Mouse (Mus musculus): ENCODE results near the gene Tor1aip2.
"Not testable (repeated sequence)": the region's sequence is repeated elsewhere in the genome, so short reads cannot be mapped to it uniquely, and the experiment has no call there.

The Tor1aip2 gene

GRCm38 (mm10) chr1:156035269-156035929, at the start of gene Tor1aip2:
Gene Tor1aip2, plus strand, starts transcription at chr1:156035403.
- peak; percentile 61 for DNase-seq (ENCODE audit: low read depth, low spot score)

GRCm38 (mm10) chr1:155987625-155988024, 47.6 kb upstream of the Tor1aip2 start:
- no peak for DNase-seq (ENCODE audit: low read depth, low spot score)

DNA sequence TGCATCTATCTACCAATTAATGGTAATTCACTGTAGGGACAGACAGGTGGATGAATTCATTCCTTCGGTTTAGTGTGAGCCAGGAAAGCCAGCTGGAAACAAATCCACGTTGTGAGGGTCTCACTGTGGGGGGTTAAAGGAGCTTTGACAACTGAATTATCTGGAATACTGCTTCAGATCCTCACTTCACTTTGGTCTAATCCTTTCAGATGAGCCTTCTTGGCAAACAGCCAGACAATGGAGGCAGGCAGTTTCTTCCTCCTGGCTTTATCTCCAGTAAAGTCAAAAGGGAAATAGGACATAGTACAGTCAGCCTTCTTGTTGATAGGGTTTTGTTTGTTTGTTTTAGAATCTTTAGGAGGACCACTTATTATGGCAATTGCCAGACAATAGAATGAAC, 45.8 kb upstream of the Tor1aip2 start:
- peak; percentile 58 for DNase-seq (ENCODE audit: low read depth, low spot score)

GRCm38 (mm10) chr1:155990391-155990790, 44.8 kb upstream of the Tor1aip2 start:
- no peak for DNase-seq (ENCODE audit: low read depth, low spot score)

DNA sequence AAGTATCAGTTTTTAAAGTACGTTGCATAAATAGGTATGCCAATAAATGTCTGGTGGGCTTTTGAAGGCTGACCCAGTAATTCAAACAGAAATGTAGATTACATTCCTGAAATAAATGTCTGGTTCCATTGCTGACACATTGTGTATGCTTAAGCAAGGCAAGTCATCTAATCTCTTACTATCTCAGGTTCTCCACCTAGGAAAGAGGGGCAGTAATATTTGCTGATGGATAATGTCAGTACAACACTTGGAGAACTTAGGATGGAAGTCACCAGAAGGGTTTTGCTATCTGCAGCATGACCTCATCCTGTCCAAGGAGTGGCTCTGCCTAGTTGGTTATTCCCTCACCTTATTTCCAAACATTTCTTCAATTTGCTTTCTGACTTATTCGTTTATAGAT, 40.7 kb upstream of the Tor1aip2 start:
- no peak for DNase-seq (ENCODE audit: low read depth, low spot score)

DNA sequence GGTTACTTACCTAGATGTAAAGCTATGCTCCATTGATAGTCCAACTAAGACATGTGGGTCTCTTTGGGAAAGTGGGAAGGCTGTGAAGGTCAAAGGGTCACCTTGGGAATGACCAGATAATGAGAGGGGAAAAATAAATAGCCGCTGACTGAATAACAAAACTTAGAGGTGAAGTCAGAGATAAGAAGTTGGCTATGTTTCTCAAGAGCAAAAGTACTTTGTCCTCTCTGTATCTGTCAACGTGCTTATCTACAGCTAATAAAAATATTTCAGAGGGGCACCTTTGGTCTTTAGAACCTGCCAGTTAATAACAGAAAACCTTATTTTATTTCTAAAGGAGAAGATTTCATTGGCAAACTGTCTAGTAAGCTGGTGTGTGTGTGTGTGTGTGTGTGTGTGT, 39.6 kb upstream of the Tor1aip2 start:
- no peak for DNase-seq (ENCODE audit: low read depth, low spot score)

GRCm38 (mm10) chr1:156002366-156002765, 32.8 kb upstream of the Tor1aip2 start:
- DNase-seq (ENCODE audit: low read depth, low spot score): no peak

DNA sequence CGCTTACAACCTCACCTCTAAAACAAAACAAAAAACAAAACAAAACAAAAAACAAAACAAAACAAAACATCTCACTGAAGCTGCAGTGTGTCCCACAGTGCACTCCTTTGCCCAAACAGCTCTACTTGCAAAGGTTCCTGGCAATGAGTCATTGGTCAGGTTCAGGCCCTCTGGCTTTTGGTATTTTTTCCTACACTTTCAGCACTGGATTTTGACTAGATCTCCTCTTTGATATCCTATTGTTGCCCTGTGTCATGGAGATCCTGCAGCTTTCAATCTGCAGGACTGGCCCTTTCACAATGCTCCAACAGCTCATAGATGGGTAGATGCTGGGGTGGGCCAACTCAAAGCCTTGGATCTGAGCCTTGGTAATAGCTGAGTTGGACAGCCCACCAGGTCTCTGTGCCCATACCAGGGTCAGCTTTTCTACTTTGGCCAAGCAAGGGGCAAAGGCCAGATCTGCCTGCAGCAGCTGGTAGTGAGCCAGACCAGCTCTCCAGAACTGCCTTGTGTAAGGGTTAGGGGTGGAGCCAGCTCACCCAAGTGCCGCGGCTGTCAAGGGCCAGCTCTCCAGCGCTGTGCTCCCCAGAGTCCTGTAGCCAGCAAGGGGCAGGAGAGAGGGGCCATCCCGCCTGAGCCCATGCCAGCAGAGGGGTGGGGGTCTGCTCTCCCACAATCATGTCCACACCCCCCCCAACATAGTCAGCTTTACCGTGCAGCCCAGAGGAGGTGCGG, 31.8 kb upstream of the Tor1aip2 start:
- DNase-seq (ENCODE audit: low read depth, low spot score): no peak

GRCm38 (mm10) chr1:156005906-156006305, 29.3 kb upstream of the Tor1aip2 start:
- DNase-seq (ENCODE audit: low read depth, low spot score): no peak

DNA sequence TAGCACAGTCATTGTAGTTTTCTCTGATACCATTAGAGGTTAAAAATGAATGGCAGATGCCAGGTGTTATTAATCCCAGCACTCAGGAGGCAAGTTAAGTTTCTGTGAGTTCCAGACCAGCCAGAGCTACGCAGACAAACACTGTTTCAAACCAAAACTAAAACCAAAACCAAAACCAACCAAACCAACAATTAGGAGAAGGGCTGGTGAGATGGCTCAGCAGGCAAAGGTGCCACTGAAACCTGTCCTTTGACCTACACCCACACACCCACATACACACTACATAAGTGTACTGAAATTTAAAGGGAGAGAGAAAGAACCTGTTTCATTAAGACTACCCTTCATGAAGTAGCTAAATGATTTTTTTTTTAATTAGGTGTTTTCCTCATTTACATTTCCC, 26.2 kb upstream of the Tor1aip2 start:
- DNase-seq (ENCODE audit: low read depth, low spot score): no peak

GRCm38 (mm10) chr1:156019800-156020199, 15.4 kb upstream of the Tor1aip2 start:
- no peak for DNase-seq (ENCODE audit: low read depth, low spot score)

- DNase-seq (ENCODE audit: low read depth, low spot score): no peak
Observed at GRCm38 (mm10) chr1:156020402-156020801, 14.8 kb upstream of the Tor1aip2 start.

- DNase-seq (ENCODE audit: low read depth, low spot score): no peak
Observed at GRCm38 (mm10) chr1:156024831-156025503, 10.2 kb upstream of the Tor1aip2 start.

DNA sequence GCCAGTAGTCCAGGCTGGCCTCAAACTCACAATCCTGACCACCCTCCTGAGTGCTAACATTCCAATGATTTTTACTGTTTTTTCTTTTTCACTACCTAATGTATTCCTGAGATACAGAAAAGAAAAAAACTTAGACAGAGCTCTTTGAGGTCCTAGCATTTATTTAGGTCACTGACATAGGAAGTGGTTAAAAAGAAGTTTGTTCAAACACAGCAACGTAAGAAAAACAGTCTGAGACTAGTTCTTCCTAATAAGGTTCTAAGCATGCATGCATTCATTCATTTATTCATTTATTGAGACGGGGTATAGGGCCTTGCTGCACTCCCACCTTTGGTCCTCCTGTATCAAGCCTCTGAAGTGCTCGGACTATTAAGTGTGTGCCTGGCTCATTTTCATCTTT, 7.4 kb upstream of the Tor1aip2 start:
- DNase-seq (ENCODE audit: low read depth, low spot score): no peak

DNA sequence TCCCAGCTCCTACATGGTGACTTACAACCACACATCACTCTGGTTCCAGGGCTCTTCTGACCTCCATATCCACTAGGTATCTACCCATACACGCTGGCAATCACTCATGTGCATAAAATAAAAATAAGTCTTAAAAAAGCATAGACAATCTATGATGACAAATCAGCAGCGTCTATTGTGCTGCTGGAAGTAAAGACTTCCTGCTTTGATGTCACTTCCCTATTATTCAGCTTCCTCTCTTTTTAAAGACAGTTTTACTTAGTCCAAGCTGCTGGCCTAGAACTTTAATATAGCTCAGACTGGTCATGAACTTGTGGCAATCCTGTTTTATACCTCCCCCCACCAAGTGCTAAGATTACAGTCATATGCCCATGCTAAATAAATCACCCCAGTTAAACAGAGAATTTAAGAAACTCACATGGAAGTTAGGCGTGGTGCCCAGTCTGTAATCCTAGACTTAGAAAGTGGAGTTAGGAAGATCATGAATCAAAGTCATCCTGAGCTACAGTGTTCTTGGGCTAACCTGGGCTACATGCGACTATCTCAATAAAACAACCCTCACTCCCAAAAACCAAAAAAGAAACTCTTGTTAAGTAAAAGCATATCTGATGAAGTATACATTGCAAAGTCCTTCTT, 6.7 kb upstream of the Tor1aip2 start:
- no peak for DNase-seq (ENCODE audit: low read depth, low spot score)

DNA sequence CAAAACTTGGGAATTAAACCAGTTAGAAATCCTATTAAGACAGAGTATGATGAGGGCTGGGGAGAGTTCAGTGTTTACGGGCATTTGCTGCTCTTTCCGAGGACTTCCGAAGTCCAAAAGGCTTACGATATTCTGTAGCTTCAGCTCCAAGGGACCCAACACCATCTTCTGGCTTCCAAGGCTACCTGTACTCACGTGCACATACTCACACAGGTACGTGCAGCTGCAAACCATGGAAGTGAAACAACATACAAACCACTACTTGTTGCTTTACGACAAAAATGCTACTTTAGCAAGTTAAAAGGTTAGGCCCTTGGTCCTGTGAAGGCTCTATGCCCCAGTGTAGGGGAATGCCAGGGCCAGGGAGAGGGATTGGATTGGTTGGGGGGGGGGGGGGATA, 1.3 kb upstream of the Tor1aip2 start:
- DNase-seq (ENCODE audit: low read depth, low spot score): no peak

DNA sequence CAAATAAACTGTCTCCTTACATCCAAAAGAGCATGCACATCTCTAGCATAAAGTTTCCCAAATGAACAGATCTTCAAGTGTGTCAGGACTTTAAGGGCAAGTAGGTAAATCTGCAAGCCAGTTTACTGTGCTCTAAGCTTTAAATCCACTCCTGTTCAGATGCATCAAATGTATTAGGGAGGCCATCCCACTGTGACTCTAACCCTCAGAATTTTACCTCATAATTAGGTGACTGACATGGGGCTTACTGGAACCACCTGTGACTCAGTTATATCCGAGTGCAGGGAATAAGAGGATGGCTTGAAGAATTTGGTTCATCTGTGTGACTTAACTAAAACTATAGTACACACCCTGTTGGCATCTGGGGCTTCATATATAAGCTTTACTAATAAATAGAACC, 542 bp upstream of the Tor1aip2 start:
- no peak for DNase-seq (ENCODE audit: low read depth, low spot score)

GRCm38 (mm10) chr1:156035930-156036737, 931 bp downstream of the Tor1aip2 start, which contains the start of gene Tor1aip1:
Gene Tor1aip1, minus strand, starts transcription at chr1:156036480.
- peak; percentile 94 for DNase-seq (ENCODE audit: low read depth, low spot score)

GRCm38 (mm10) chr1:156037144-156037583, 2.0 kb downstream of the Tor1aip2 start:
- no peak for DNase-seq (ENCODE audit: low read depth, low spot score)

GRCm38 (mm10) chr1:156039989-156040388, 4.8 kb downstream of the Tor1aip2 start:
- DNase-seq (ENCODE audit: low read depth, low spot score): not testable (repeated sequence)

DNA sequence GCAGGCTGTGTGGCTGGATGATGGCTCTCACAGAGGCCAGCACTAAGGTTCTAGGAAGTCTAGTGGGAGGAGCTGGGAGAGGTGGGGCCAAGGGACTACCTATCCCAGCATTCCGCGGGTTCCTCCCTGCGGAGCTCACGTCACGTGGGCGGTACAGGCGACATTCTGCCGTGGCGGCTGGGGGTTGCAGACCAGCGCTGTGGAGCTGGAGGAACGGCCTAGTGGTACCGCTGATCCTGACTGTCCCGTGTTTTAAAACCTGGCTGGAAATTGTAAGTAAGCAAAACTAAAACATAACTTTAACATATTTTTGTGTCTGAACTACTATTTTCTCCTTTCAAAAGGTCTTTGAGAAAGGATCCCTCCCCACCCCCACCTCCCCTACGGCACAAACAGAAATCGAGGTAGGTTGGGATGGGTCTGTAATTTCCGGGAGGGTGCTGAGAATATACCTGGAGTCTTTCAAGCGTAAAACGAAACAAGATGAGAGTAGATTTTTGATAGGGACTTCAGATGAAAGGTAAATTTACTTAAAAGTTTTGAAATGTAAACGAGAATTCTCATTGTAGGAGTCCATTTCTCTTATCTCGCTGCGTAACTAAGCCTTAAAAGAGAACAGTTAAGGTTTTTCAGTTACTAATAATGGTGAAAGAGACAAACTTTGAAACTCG, 5.7 kb downstream of the Tor1aip2 start:
- peak; percentile 65 for DNase-seq (ENCODE audit: low read depth, low spot score)
